Mouse (Mus musculus) liver, adult 2 months (tissue): ENCODE measurements around the gene Ablim2.

Experiments
- CTCF ChIP-seq: fragments of 200-500 bp; IDR thresholded peaks from 2 replicates; pipeline ENCODE4 v1.5.1; 2011; ENCODE audit warnings: low read depth, low read length, control low read depth
- POLR2A ChIP-seq: fragments of 200-500 bp; IDR thresholded peaks from 2 replicates; pipeline ENCODE4 v1.6.1; 2011; ENCODE audit warnings: low read length, control low read depth; ENCODE audit not compliant: insufficient read depth; ENCODE audit errors: extremely low read depth

DNA sequence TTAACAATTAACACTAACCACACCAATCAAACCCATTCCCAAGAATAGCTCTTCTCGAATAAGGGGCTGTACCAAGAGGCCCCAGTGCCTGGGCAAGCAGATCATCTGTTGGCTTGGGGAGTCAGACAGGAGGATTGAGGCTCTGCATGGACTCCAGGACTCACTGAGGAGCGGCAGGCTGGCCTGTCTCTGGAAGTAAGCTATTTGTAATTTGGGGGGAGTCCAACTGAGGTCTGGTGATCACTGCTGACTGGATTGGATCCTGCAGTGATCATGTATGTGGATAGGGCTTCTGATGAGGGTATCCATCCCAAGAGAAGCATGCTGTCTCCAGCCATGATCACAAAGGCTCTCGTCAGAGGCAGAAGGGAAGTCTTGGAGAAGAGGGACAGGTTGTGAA, 134.7 kb downstream of the Ablim2 start:
- TF ChIP-seq POLR2A: no peak
- no peak for TF ChIP-seq CTCF
